Mouse (Mus musculus): ENCODE data around the gene Rps15.
A peak's percentile ranks its signal among the peaks of the same experiment; 100 is the strongest.

DNA sequence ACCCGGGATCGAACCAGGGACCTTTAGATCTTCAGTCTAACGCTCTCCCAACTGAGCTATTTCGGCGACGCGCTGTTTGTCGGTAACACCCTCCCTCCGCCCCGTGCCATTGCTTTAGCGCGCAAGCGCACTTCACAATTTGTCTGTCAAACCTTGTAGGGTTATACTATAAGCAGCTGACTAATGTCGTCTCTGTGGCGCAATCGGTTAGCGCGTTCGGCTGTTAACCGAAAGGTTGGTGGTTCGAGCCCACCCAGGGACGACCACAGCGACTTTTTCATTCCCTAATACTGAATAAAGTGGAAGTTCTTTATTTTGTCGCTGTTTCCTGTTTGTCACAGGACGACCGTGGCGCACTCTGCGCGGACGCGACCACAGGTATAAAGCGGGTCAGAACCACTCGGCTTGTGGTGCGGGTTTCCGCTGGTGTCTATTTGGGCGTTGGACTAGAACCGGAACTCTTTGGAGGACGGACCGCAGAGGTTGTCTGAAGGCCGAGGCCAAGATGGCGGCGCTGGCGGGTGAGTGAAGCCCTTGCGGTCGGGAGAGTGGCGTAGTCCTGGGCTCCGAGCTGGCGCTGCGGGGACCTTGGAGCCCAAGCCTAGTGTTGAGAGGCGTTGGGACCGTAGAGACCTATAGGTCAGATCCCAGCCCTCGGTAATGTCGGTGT is 43.1 kb upstream of the Rps15 start, which contains the start of gene Ndufs7:
- TF ChIP-seq CTCF (IDR thresholded peaks at IDR 0.05; ENCODE audit: borderline replicate concordance, extremely low read depth, insufficient read depth, insufficient read length) (no peak), POLR2A (IDR thresholded peaks at IDR 0.05; ENCODE audit: borderline replicate concordance, extremely low read depth, insufficient read depth, insufficient read length, poor library complexity, severe bottlenecking) (peak; percentile 63; the same call in 1 of the 2 replicates)
